Mouse (Mus musculus): ENCODE data around the gene Atg7. TPM values are rescaled to one million over a fixed set of nuclear protein-coding genes. Genes with fewer than 3 reads are reported as not detected.
"Not testable (repeated sequence)": the region's sequence is repeated elsewhere in the genome, so short reads cannot be mapped to it uniquely, and the experiment has no call there.

Atg7 gene
- polyA plus RNA-seq, 1 experiment from 2014 or later, result 17.7 TPM

DNA sequence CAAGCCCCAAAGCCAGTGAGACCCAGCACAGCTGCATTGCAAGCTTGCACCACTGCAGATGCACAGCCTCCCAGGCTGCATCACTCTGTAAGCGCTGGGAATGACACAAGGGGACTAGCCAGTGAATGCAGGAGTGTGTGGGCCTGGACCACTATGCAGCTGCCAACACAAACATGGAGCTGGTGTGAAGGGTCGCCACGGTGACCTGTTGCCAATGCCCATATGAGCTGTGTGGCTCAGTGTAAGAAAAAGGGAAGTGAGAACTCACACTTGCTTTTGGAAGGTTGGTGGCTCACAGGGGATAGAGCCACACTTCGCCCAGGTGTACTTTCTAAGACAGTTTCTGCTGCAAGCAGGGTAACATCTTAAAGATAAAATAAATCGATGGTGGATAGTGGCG lies 243.1 kb downstream of the Atg7 start:
- no peak overlapping the region for H3K4me3 ChIP-seq
- no peak overlapping the region for H3K4me2 ChIP-seq
- H3K9ac ChIP-seq, result no peak overlapping the region
- peaks cover 40% of the 10 kb centered on the region for H3K4me1 ChIP-seq
- ATAC-seq (replicated peaks), result no peak
- 93% methylated on average over 6 of the region's 6 CpGs for WGBS
- no peaks in the 10 kb centered on the region for H3K36me3 ChIP-seq (replicated peaks)
- no peak overlapping the region for H3K27ac ChIP-seq
- H3K9me3 ChIP-seq, result no peaks in the 10 kb centered on the region
- H3K27me3 ChIP-seq (replicated peaks), result no peaks in the 10 kb centered on the region

DNA sequence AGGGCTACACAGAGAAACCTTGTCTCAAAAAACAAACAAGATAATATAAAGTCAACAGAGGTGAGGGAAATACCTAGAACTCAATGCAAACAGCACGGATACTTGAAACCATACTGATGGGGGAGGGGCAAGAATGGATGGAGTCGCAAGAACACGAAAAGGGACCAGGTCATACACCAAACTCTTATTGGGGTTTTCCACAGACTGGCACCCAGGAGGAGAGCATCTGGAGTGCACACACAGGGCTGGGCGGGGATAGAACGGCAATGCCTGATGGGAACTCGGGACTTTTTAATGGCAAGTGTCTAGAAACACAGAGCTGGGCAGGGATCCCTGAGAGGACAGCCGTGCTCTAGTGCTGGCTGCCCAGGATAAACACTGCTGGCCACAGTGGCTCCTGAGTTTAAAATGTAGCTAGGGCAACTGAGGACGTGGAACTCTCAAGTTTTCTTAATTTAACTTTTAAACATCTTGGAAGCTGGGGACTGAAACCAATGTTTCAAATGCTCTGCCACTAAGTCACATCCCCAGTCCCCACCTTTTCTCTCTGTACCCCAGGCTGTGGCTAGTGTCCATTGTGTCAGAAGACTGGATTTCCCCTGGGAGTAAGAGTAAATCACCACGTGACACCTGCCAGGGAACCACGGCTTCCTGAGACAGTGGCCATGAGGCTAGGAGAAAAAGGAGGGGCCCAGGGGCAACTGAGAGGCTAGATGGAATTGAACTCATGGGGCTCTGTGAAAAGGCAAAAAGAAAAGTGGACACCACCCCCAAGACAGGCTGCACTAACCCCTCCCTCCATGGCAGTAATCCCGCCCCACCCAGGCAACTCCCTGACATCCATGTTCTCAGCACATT lies 243.8 kb downstream of the Atg7 start:
- Histone ChIP-seq H3K27me3 (replicated peaks) (no peaks in the 10 kb centered on the region), H3K9me3 (no peaks in the 10 kb centered on the region), H3K4me3 (no peak overlapping the region), H3K9ac (no peak overlapping the region), H3K27ac (no peak overlapping the region), H3K36me3 (replicated peaks) (no peaks in the 10 kb centered on the region), H3K4me1 (peaks cover 45% of the 10 kb centered on the region), H3K4me2 (no peak overlapping the region)
- ATAC-seq (replicated peaks), result no peak
- WGBS, result 69% methylated on average over 11 of the region's 11 CpGs

DNA sequence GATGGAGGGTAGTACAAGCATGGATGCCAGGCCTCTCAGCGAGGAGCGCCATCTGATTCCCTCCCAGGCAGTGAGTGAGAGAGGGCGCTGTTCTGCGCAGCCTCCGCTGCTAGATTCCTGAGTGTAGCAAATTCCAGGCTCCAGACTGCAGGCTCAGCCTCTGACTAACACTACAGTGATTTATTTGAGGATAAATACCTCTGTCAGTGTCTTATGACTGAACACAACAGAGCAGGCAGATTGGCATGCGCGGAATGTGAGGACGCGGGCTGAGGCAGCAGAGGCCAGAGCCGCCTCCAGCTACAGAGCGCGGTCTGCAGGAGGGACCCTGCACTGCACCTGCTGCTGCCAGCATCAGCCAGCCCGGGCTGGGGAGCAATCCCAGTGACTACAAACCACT lies 246.0 kb downstream of the Atg7 start:
- no peaks in the 10 kb centered on the region for H3K27me3 ChIP-seq (replicated peaks)
- H3K9me3 ChIP-seq, result no peaks in the 10 kb centered on the region
- no peak overlapping the region for H3K4me3 ChIP-seq
- peak overlapping the region; percentile 58 for H3K27ac ChIP-seq
- ATAC-seq (replicated peaks), result peak; percentile 51; the same call in 1 of the 2 replicates
- no peaks in the 10 kb centered on the region for H3K36me3 ChIP-seq (replicated peaks)
- peaks cover 48% of the 10 kb centered on the region for H3K4me1 ChIP-seq
- peak overlapping the region; percentile 18; the same call in 1 of the 2 replicates for H3K9ac ChIP-seq
- peak overlapping the region; percentile 19; the same call in 1 of the 2 replicates for H3K4me2 ChIP-seq
- 10% methylated on average over 13 of the region's 13 CpGs for WGBS

DNA sequence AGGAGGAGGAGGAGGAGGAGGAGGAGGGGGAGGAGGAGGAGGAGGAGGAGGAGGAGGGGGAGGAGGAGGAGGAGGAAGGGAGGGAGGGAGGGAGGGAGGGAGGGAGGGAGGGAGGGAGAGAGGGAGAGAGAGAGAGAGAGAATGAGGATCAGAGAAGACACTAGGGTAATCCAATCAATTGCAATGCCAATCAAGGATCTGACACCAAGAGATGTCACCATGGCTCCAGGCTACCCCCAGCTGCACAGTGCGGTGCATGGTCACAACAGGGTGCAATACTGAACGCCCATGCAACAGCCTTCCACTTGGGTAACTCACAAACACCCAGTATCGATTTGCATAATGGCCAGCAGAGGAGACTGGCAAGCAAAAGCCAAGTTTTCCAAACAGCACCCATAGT lies 247.1 kb downstream of the Atg7 start:
- H3K9me3 ChIP-seq; H3K36me3 ChIP-seq (replicated peaks); H3K4me3 ChIP-seq; H3K27ac ChIP-seq; H3K27me3 ChIP-seq (replicated peaks); ATAC-seq (replicated peaks); H3K9ac ChIP-seq; H3K4me2 ChIP-seq: not testable (repeated sequence)
- peaks cover 48% of the 10 kb centered on the region for H3K4me1 ChIP-seq
- 49% methylated on average over 3 of the region's 3 CpGs for WGBS

DNA sequence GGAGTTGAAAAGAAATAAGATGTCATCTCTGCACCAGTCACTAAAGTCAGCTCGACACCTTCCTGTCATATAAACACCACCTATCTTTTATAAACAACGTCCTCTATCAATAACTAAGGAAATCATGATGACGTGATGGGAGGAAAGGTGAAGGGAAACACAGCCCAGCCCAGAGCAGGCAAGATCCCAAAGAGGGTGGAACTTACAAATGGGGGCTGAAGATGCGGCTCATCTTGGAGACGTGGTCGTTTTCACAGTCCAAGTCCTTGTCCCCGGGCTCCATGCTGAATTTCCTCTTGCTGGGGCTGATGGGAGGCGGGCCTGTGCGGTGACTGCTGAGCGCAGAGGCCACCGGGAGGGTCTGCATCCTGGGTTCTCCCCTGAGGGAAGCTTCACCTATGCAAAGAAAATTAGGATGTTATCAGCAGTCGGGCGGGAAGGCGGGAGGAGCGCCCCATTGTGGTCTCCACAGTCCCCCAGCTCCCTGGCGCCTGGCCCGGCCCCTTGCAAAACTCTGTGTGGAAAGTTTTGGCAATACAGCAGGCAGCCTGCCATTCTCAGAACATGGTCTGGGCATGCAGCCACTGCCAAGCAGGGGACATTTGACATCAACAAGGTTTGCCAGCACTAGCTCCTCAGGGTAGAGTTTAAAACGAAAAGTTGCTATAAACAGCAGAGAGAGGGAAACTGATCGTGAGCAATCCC lies 247.7 kb downstream of the Atg7 start:
- no peaks in the 10 kb centered on the region for H3K27me3 ChIP-seq (replicated peaks)
- no peak overlapping the region for H3K9ac ChIP-seq
- no peaks in the 10 kb centered on the region for H3K9me3 ChIP-seq
- no peaks in the 10 kb centered on the region for H3K36me3 ChIP-seq (replicated peaks)
- 39% methylated on average over 19 of the region's 19 CpGs for WGBS
- 0 out of 2 replicates have a peak overlapping the region, but pooled peaks have one; percentile 5 for H3K27ac ChIP-seq
- no peak overlapping the region for H3K4me3 ChIP-seq
- H3K4me2 ChIP-seq, result no peak overlapping the region
- peaks cover 48% of the 10 kb centered on the region for H3K4me1 ChIP-seq
- no peak for ATAC-seq (replicated peaks)

DNA sequence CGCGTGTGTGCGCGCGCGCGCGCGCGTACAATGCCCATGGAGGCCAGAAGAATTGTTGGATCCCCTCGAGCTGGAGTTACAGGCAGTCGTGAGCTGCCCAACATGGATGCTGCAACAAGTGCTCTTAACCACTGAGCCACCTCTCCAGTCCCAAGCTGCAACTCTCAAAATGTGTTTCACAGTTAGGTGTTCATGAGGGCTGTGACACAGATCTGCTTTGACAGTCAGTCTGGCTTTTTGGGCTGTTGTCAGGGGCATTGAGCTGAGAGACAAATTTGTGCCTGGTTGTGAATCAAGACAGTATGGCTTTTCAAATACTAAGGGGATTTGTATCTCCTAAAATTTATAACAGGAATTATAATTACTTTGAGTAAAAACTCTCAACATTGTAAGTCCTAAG lies 248.4 kb downstream of the Atg7 start:
- 87% methylated on average over 12 of the region's 12 CpGs for WGBS
- H3K27me3 ChIP-seq (replicated peaks), result no peaks in the 10 kb centered on the region
- ATAC-seq (replicated peaks), result no peak
- no peaks in the 10 kb centered on the region for H3K9me3 ChIP-seq
- H3K4me1 ChIP-seq, result peaks cover 48% of the 10 kb centered on the region
- H3K36me3 ChIP-seq (replicated peaks), result no peaks in the 10 kb centered on the region
- H3K27ac ChIP-seq, result 0 out of 2 replicates have a peak overlapping the region, but pooled peaks have one; percentile 2
- H3K9ac ChIP-seq, result no peak overlapping the region
- no peak overlapping the region for H3K4me3 ChIP-seq
- H3K4me2 ChIP-seq, result no peak overlapping the region

DNA sequence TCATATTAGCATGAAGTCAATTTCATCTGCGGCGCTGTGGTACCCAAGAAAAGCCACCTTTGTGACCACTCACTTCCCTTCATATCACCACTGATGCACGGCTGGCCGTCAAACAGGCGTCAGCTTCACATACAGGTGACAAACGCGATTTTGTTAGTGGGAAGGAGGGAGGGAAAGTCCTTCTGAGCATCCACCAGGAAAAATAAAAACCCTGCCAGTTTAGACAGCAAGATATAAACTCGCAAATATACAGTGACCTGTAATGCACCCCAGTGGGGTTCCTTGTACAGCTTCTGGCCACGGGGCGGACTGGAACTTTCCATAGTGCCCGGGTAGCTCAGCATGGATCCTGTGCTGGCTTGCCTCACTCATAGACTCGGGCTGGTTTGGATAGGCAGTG lies 248.9 kb downstream of the Atg7 start:
- no peaks in the 10 kb centered on the region for H3K27me3 ChIP-seq (replicated peaks)
- ATAC-seq (replicated peaks), result no peak
- H3K9ac ChIP-seq, result no peak overlapping the region
- H3K9me3 ChIP-seq, result no peaks in the 10 kb centered on the region
- H3K4me1 ChIP-seq, result peaks cover 45% of the 10 kb centered on the region
- 49% methylated on average over 12 of the region's 12 CpGs for WGBS
- no peak overlapping the region for H3K4me3 ChIP-seq
- no peaks in the 10 kb centered on the region for H3K36me3 ChIP-seq (replicated peaks)
- peak overlapping the region; percentile 65 for H3K27ac ChIP-seq
- H3K4me2 ChIP-seq, result peak overlapping the region; percentile 28; the same call in 1 of the 2 replicates

DNA sequence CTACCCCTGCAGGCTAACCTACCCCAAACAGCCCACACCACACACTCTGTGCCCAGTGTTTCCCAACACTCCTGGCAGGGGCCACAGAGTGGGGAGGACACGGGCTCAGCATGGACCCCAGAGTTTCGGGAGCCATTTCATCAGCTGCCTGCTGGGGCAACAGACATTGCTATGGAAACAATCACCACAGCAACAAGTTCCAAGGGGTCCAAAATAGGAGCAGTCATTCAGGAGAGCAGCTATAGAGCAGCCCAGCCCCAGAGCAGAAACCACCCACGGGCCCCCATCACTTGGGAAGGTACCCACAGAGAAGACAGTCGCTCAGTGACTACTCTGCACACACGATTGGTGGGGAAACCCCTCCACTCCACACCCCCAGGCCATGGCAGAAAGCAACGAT lies 249.5 kb downstream of the Atg7 start:
- WGBS, result 8% methylated on average over 6 of the region's 6 CpGs

DNA sequence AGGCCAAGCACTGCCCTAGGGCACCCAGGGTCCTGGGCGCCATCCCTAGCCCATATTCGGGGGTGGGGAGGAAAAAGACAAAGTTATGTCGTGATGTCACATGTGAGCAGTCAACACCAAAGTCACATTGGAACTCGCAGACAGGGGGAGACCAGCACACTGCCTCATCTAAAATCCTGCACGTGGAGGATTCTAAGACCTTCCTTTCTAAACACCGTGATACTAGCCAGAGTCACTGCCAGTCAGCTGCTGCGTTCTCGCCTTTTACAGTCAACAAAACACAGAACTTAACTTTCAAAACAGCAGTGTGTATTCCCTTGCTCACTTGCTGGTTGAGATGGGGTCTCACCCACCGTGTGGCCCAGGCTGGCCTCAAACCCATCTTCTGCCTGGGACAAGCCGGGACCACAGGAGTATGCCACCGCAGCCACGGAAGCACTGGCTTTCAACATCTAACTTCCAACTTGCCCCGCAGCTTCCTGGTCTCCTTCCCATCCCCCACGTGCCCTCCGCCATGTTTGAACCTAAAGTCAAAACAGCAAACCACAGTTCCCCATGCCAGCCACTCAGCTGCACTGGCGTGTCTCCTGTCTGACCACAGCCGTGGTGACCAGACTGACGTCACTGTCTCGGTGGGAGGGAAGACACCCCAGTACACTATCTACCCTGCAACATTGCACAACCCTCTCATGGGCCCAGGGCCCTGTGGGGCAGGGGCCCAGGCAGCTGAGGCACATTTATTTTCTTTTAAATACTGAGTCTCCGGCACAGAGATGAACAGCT lies 250.7 kb downstream of the Atg7 start:
- Histone ChIP-seq H3K27ac (0 out of 2 replicates have a peak overlapping the region, but pooled peaks have one; percentile 17), H3K4me1 (peaks cover 44% of the 10 kb centered on the region), H3K4me2 (no peak overlapping the region), H3K27me3 (replicated peaks) (no peaks in the 10 kb centered on the region), H3K9ac (no peak overlapping the region), H3K9me3 (no peaks in the 10 kb centered on the region), H3K4me3 (no peak overlapping the region), H3K36me3 (replicated peaks) (no peaks in the 10 kb centered on the region)
- 72% methylated on average over 20 of the region's 20 CpGs for WGBS
- no peak for ATAC-seq (replicated peaks)

More for the DNA sequence above, 249.5 kb downstream of the Atg7 start:
- Histone ChIP-seq H3K27me3 (replicated peaks) (no peaks in the 10 kb centered on the region), H3K4me2 (peak overlapping the region; percentile 28), H3K4me3 (no peak overlapping the region), H3K36me3 (replicated peaks) (no peaks in the 10 kb centered on the region), H3K27ac (peak overlapping the region; percentile 65), H3K4me1 (peaks cover 45% of the 10 kb centered on the region), H3K9ac (no peak overlapping the region), H3K9me3 (no peaks in the 10 kb centered on the region)
- peak; percentile 35 for ATAC-seq (replicated peaks)

DNA sequence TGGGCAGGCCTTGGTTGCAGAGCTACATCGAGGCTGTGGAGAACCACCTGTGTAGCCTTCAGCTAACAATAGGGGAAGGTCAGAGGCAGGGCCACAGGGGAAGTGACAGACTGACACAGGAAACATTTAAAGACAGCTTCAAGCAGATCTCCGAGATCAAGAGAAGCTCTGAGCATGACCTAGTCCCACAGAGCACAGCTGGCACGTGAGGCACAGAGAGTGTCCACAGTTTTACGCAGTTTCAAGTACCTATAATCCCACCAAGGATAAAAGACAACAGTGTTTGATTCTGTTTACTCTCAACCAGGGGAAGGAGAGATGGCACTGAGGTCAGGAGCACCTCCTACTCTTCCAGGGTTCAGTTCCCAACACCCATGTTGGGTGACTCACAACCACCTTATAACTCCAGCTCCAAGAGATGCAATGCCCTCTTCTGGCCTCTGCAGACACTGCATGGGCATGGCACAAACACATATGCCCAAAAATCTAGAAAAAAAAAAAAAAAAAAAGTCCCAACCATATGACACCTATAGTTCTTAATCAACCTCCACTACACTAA lies 251.7 kb downstream of the Atg7 start:
- Histone ChIP-seq H3K27me3 (replicated peaks) (no peaks in the 10 kb centered on the region), H3K4me3 (no peak overlapping the region), H3K27ac (no peak overlapping the region), H3K9me3 (no peaks in the 10 kb centered on the region), H3K9ac (no peak overlapping the region), H3K4me2 (no peak overlapping the region), H3K4me1 (peaks cover 43% of the 10 kb centered on the region), H3K36me3 (replicated peaks) (no peaks in the 10 kb centered on the region)
- WGBS, result 71% methylated on average over 4 of the region's 4 CpGs
- ATAC-seq (replicated peaks), result no peak

DNA sequence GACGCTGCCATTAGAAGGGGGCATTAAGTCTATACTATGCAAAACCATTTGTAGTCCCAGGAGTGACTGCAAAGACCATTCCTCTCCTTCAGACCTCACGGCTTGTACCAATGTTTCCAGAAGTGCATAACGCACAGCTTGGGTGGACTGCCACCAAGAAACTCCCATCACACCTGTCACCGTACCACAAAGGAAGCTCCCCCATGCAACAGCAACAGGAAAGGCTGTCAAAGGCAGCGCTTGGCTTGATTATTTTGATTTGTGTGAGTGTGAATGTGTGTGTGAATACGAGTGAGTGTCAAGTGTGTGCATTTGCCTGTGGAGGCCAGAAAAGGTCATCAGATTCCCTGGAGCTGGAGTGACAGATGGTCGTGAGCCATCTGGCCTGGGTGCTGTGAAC lies 252.3 kb downstream of the Atg7 start:
- peaks cover 48% of the 10 kb centered on the region for H3K4me1 ChIP-seq
- no peak overlapping the region for H3K4me2 ChIP-seq
- H3K36me3 ChIP-seq (replicated peaks), result no peaks in the 10 kb centered on the region
- no peak overlapping the region for H3K9ac ChIP-seq
- no peaks in the 10 kb centered on the region for H3K9me3 ChIP-seq
- H3K27ac ChIP-seq, result no peak overlapping the region
- 91% methylated on average over 7 of the region's 7 CpGs for WGBS
- H3K4me3 ChIP-seq, result no peak overlapping the region
- no peaks in the 10 kb centered on the region for H3K27me3 ChIP-seq (replicated peaks)
- ATAC-seq (replicated peaks), result no peak

DNA sequence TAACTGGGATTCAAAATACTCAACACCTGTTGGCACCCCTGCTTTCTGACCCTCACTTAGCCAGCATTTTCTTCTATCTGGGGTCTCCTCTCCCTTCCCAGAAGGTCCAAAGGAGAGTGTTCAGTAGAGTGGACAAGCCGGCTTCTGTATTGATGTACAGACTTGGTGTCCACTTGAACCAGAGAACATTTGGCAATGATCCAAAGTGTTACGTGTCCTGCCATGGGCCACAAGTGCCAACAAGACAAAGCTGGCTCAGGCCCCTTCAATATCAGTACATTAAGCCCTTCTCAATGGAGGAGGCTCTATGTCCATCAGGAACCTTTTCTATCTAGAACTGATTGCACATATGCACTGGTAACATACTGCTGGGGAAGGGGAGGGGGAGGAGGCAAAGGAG lies 253.4 kb downstream of the Atg7 start:
- H3K27ac ChIP-seq, result no peak overlapping the region
- ATAC-seq (replicated peaks), result no peak
- H3K27me3 ChIP-seq (replicated peaks), result no peaks in the 10 kb centered on the region
- H3K36me3 ChIP-seq (replicated peaks), result no peaks in the 10 kb centered on the region
- no peaks in the 10 kb centered on the region for H3K9me3 ChIP-seq
- H3K4me2 ChIP-seq, result no peak overlapping the region
- H3K9ac ChIP-seq, result no peak overlapping the region
- 70% methylated on average over 2 of the region's 2 CpGs for WGBS
- peaks cover 47% of the 10 kb centered on the region for H3K4me1 ChIP-seq
- H3K4me3 ChIP-seq, result no peak overlapping the region
